Mouse (Mus musculus) heart, embryonic 11.5 days (tissue): ENCODE data around the gene Abcg2. TPM values are rescaled to one million over a fixed set of nuclear protein-coding genes. Genes with fewer than 3 reads are reported as not detected.

Experiments
- polyA plus RNA-seq: library from polyadenylated mRNA; unstranded; fragments of >200 nt; fragmentation: Nextera tagmentation; extraction: Ambion mirVana; gene quantifications from 2 replicates; pipeline ENCODE4 v1.2.1, GENCODE M21; 2014

Gene Abcg2
- polyA plus RNA-seq, 1 experiment from 2014 or later = 67.8 TPM

Other genes with a start within 250 kb of the Abcg2 start
- gene Vmn1r30, start 141.1 kb upstream of the Abcg2 start, polyA plus RNA-seq = not detected in 2 replicates
- gene Vmn1r31, start 109.2 kb upstream of the Abcg2 start, polyA plus RNA-seq = not detected in 2 replicates
- 18.5 and 20.7 TPM in 2 replicates for gene Herc3, start 246.9 kb downstream of the Abcg2 start, polyA plus RNA-seq